Mouse (Mus musculus) G1E (cell line): Measurements from ENCODE around the gene Slc35d2. TPM values are rescaled to one million over a fixed set of nuclear protein-coding genes. Genes with fewer than 3 reads are reported as not detected.

Experiments
- ATAC-seq: 2 replicates; pipeline ENCODE4 v1.8.0; 2016; ENCODE audit warnings: mild to moderate bottlenecking; ENCODE audit not compliant: insufficient number of reproducible peaks, poor library complexity, low FRiP score, severe bottlenecking; ENCODE audit errors: extremely low read depth
- DNase-seq: peaks from one replicate; pipeline ENCODE4 v3.0.0; 2012; ENCODE audit warnings: low spot score
- H3K27me3 ChIP-seq: 2 replicates; pipeline ENCODE4 v1.6.1; 2012; ENCODE audit warnings: mild to moderate bottlenecking, low read length, inconsistent platforms; ENCODE audit not compliant: insufficient read depth
- H3K36me3 ChIP-seq: replicated peaks from 2 replicates; pipeline ENCODE3; 2012; ENCODE audit warnings: mild to moderate bottlenecking, inconsistent platforms
- H3K4me1 ChIP-seq: 2 replicates; pipeline ENCODE4 v1.6.1; 2012; ENCODE audit warnings: low read depth, low read length, inconsistent platforms, mixed read lengths; ENCODE audit not compliant: insufficient read depth
- H3K4me3 ChIP-seq: 2 replicates; pipeline ENCODE4 v1.5.1; 2012; ENCODE audit warnings: low read depth, mild to moderate bottlenecking, inconsistent platforms, low read length, moderate library complexity, mixed read lengths
- H3K9me3 ChIP-seq: replicated peaks from 2 replicates; pipeline ENCODE4 v1.6.1; 2012; ENCODE audit warnings: inconsistent platforms
- CTCF ChIP-seq: IDR thresholded peaks from 2 replicates; pipeline ENCODE4 v1.5.1; 2012; ENCODE audit warnings: low read depth, low read length, inconsistent platforms, mixed read lengths
- GATA1 ChIP-seq: IDR thresholded peaks from 2 replicates; pipeline ENCODE4 v1.6.1; 2012; ENCODE audit warnings: borderline replicate concordance, low read length, inconsistent platforms, mixed read lengths
- GATA2 ChIP-seq: IDR thresholded peaks from 2 replicates; pipeline ENCODE4 v1.6.1; 2012; ENCODE audit warnings: low read depth, low read length, inconsistent platforms, borderline replicate concordance
- POLR2AphosphoS5 ChIP-seq: IDR thresholded peaks from 2 replicates; pipeline ENCODE4 v1.6.1; 2012; ENCODE audit warnings: low read depth, low read length, inconsistent platforms; ENCODE audit not compliant: insufficient replicate concordance
- TAL1 ChIP-seq: conservative IDR thresholded peaks from 2 replicates; pipeline ENCODE4 v1.6.1; 2012; ENCODE audit warnings: low read depth, low read length, inconsistent platforms, mixed read lengths
- polyA plus RNA-seq: library from polyadenylated mRNA; stranded (reverse); fragments of >175 nt; gene quantifications from 2 replicates; pipeline ENCODE4 v1.2.3, GENCODE M21; 2012
- total RNA-seq, 2 experiments: library from RNA; stranded (forward) in 1 of 2; stranded (reverse) in 1 of 2; fragments of 200-1000 nt in 1 of 2; fragments of >200 nt in 1 of 2; fragmentation: Nextera tagmentation in 1 of 2; gene quantifications; 2 replicates each; pipeline ENCODE4 v1.2.3; 2014 to 2017

Gene Slc35d2
- total and polyA plus RNA-seq, 3 experiments: 0.11 TPM; not detected in 2

DNA sequence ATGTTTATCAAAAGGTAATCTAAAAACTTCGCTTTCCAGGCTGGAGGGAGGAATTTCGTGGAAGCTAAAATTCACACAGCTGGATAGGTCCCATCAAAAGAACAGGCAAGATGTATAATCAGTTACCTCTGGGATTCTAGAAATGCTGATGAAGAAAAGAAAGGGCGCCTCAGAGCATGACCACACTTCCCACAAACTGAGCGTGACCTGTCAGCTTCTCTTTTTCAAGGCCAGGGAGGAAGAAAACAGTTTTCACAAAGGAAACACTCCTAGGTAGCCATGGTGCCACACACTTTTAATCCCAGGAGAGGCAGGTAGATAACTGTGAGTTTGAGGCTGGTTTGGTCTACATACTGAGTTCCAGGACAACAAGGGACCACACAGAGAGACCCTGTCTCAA is 8.4 kb downstream of the Slc35d2 start:
- no peak for TF ChIP-seq GATA2
- TF ChIP-seq GATA1: no peak
- no peak for TF ChIP-seq TAL1
- TF ChIP-seq POLR2AphosphoS5: no peak
- no peak for TF ChIP-seq CTCF
- H3K4me1 ChIP-seq: no peaks in the 10 kb centered on the region; the same call in 1 of the 2 replicates
- H3K4me3 ChIP-seq: no peak overlapping the region
- DNase-seq: no peak
- peaks cover 10% of the 10 kb centered on the region; the same call in 1 of the 2 replicates for H3K27me3 ChIP-seq
- H3K9me3 ChIP-seq: no peaks in the 10 kb centered on the region
- ATAC-seq: no peak
- H3K36me3 ChIP-seq: no peaks in the 10 kb centered on the region

DNA sequence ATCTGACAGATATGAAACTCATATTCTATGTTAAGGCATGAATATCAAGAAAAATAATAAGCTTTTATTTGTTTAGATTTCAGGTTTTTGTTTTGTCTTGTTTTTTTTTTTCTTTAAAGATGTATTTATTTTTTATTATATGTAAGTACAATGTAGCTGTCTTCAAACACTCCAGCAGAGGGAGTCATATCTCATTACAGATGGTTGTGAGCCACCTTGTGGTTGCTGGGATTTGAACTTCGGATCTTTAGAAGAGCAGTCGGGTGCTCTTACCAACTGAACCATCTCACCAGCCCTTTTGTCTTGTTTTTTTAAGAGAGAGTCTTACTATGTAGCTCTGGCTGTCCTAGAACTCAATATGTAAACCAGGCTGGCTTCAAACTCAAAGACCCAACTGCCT is 11.7 kb downstream of the Slc35d2 start:
- Histone ChIP-seq H3K36me3 (no peaks in the 10 kb centered on the region), H3K9me3 (no peaks in the 10 kb centered on the region), H3K4me3 (no peak overlapping the region), H3K4me1 (no peaks in the 10 kb centered on the region), H3K27me3 (peaks cover 7% of the 10 kb centered on the region; the same call in 1 of the 2 replicates)
- DNase-seq (no peak), ATAC-seq (no peak)
- no peak for TF ChIP-seq GATA2
- TF ChIP-seq GATA1: no peak
- no peak for TF ChIP-seq TAL1
- no peak for TF ChIP-seq POLR2AphosphoS5
- no peak for TF ChIP-seq CTCF

DNA sequence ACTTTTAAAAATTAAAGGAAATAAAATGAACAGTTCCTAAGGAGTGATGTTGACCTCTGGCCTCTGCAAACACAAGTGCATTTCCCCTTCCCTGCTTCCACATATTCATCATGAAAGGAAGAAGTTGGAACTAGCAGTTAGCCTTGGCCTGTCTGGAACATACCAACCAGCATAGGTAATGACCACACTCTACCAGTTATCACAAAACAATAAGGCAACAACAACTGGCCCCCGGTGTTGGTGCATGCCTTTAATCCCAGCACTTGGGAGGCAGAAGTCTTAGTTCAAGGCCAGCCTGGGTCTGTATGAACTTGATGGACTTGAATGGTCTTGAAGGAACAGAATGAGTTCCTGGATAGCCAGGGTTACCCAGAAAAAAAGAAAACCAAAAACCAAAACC is 18.7 kb downstream of the Slc35d2 start:
- Histone ChIP-seq H3K36me3 (no peaks in the 10 kb centered on the region), H3K4me3 (no peak overlapping the region), H3K9me3 (no peaks in the 10 kb centered on the region), H3K27me3 (peaks cover 13% of the 10 kb centered on the region), H3K4me1 (no peaks in the 10 kb centered on the region)
- TF ChIP-seq POLR2AphosphoS5 (no peak), CTCF (no peak), GATA1 (no peak), GATA2 (no peak), TAL1 (no peak)
- DNase-seq (no peak), ATAC-seq (no peak)

DNA sequence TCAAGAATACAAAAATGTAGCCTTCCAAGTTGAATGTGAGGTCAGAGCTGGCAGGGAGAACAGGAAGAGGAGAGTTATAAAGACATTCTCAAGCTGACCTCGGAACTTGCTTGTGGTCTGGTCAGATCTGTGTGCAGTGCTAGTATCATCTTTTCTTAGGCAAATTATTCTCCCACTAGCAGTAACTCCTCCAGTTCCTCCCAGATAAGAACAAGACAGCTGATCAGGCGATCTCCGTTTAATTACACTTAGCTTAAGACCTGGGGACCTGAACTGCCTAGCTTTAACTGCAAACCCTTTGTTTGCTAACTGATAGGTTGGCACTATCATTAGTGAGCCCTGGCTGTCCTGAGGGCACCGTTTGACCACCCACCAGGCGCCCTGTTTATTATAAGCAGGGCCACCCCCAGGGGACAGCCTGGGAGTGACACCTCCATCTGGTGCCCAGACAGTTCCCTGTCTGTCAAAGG is 20.8 kb downstream of the Slc35d2 start:
- no peak overlapping the region for H3K4me3 ChIP-seq
- DNase-seq (no peak), ATAC-seq (no peak)
- no peaks in the 10 kb centered on the region for H3K9me3 ChIP-seq
- no peak for TF ChIP-seq CTCF
- TF ChIP-seq GATA2: no peak
- TF ChIP-seq GATA1: no peak
- no peak for TF ChIP-seq TAL1
- TF ChIP-seq POLR2AphosphoS5: no peak
- H3K27me3 ChIP-seq: peaks cover 16% of the 10 kb centered on the region
- H3K4me1 ChIP-seq: no peaks in the 10 kb centered on the region
- H3K36me3 ChIP-seq: no peaks in the 10 kb centered on the region

DNA sequence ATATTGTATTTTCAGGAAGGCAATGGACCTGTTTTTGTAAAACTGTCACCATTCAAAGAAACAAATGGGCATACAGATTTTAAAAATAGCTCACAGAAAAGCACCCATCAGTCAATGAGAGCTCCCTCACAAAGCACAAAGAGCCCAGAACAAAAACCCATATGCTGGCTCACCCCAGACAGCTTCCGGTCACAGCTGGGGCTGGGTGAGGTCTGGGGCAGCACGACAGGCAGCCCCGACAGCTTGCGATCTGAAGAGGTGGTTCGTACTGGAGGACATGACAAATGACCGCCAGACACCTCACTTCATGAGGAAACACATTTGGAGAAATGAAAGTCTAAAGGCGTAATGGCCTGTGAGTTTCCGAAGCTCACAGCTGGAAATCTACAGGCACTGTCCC is 21.6 kb downstream of the Slc35d2 start:
- H3K36me3 ChIP-seq: no peaks in the 10 kb centered on the region
- ATAC-seq (no peak), DNase-seq (no peak)
- TF ChIP-seq POLR2AphosphoS5: no peak
- no peak for TF ChIP-seq GATA1
- TF ChIP-seq GATA2: no peak
- no peak for TF ChIP-seq CTCF
- no peak for TF ChIP-seq TAL1
- no peaks in the 10 kb centered on the region for H3K9me3 ChIP-seq
- H3K4me1 ChIP-seq: no peaks in the 10 kb centered on the region
- no peak overlapping the region for H3K4me3 ChIP-seq
- peaks cover 16% of the 10 kb centered on the region for H3K27me3 ChIP-seq

DNA sequence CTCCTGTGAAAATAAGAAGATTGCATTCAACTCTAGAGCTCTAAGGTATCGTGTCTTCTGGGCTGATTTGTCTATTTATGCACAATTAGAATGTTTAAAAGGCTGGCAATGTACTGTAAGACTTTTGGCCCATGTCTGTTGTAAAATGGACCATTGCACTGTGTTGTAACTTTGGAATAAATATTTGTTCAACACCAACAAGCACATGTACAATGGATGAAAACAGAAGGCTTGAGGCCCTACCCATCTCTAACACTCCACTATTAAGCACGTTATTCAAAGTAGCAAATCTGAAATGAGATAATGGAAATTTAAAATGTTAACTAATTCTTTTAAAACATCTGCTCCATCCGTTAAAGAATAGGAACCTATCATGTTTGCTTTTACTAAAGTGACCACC is 22.1 kb downstream of the Slc35d2 start:
- Histone ChIP-seq H3K4me1 (no peaks in the 10 kb centered on the region), H3K36me3 (no peaks in the 10 kb centered on the region), H3K9me3 (no peaks in the 10 kb centered on the region), H3K4me3 (no peak overlapping the region), H3K27me3 (peaks cover 16% of the 10 kb centered on the region)
- TF ChIP-seq GATA1 (no peak), TAL1 (no peak), GATA2 (no peak), POLR2AphosphoS5 (no peak), CTCF (no peak)
- DNase-seq (no peak), ATAC-seq (no peak)

DNA sequence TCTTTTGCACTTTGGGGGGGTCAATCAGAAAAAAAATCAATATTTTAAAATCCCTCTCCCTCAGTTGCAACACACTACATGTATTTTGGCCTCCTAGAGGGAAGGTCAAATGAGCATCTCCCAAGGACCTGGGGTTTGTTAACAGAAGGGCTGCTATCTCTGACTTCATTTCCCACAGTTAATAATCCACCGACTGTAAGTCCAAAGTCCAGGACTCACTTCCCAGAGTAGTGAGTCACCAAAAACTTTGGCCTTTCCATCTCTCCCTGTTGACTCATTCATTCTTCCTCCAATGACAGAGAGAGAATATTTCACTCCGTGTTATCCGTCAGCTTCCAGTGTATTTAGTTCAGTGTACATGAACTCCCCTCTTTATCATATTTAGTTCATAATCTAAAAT is 23.5 kb downstream of the Slc35d2 start:
- Histone ChIP-seq H3K9me3 (no peaks in the 10 kb centered on the region), H3K27me3 (peaks cover 16% of the 10 kb centered on the region), H3K4me3 (no peak overlapping the region), H3K4me1 (no peaks in the 10 kb centered on the region), H3K36me3 (no peaks in the 10 kb centered on the region)
- TF ChIP-seq GATA1 (no peak), POLR2AphosphoS5 (no peak), GATA2 (no peak)
- DNase-seq (no peak), ATAC-seq (no peak)
